Mouse (Mus musculus) gastrocnemius, postnatal 25 days (tissue): ENCODE data around the gene Fcgr2b. TPM values are rescaled to one million over a fixed set of nuclear protein-coding genes. Genes with fewer than 3 reads are reported as not detected.
"Not testable (repeated sequence)": the region's sequence is repeated elsewhere in the genome, so short reads cannot be mapped to it uniquely, and the experiment has no call there.

Experiments used
- DNase-seq: peaks from one replicate; pipeline ENCODE4 v3.0.0; 2022
- long read RNA-seq, 2 experiments: library from polyadenylated mRNA; stranded (forward); transcript quantifications; one replicate each; pipeline ENCODE4 v2.0.0; 2021
- total RNA-seq, 2 experiments: library from RNA; stranded (reverse); gene quantifications; 1 replicate in 1 of 2; 2 replicates in 1 of 2; pipeline ENCODE4 v1.2.3; 2021

Gene Fcgr2b
- 1 to 10 TPM; 1.9 to 2.8 TPM for total RNA-seq
- long read RNA-seq, experiment 1, partial matches to known transcripts, result 0 of 2 reads
- long read RNA-seq, experiment 1, other reads (novel, unspliced or antisense), result 0 of 2 reads
- long read RNA-seq, experiment 2, partial matches to known transcripts, result 0 of 1 reads
- long read RNA-seq, experiment 2, other reads (novel, unspliced or antisense), result 0 of 1 reads

GRCm38 (mm10) chr1:170976447-170976846 lies at the start of gene Fcgr2b:
Fcgr2b (minus strand) TSS chr1:170976547.
- no peak for DNase-seq

DNA sequence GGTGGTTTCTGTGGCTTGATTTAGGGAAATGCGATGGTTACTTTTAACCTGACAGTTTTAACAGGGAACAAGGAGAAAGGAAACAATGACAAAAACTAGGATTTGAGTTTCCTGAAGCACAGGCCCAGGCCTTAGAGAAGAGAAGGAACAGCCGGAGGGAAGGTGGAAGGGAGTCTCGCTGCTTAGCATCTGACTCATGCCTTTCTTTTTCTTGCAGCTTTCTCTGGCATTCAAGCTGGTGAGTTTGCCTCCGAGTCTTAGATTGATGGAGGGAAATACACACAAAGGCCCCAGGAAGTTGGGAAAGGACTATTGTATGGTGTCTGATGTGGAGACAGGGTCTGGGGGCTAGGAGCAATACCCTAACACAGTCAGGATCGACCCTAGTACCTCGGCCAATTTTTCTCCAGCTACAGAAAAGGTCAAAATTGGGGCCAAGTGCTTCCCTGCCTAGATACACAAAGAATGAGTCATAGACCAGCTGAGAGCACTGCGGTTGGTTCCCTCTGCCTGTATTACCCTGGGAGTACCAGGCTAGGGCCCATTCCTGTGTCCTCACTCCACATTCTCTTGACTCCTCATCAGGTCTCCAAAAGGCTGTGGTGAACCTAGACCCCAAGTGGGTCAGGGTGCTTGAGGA lies 43.1 kb upstream of the Fcgr2b start:
- DNase-seq, result no peak

DNA sequence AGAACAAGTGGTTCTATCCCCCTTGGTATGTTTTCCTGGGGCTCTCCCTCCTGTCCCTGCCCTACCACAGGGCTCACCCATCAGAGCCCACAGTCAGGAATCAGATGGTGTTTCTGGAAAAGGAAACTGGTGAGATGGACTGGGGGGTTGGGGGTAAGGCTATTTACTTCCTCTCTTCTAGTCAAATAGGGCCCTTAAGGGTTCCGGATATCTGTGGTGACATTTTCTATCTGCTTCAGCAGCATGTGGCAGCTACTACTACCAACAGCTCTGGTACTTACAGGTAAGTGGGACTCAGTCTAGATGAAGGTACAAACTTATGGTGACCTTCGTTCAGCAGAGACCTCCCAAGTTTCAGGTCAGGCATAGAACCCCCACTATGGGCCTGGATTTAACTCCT lies 42.4 kb upstream of the Fcgr2b start, which contains the start of gene Fcgr4:
TSS of gene Fcgr4 (plus strand) at position 184 of the 400 bp plus-strand sequence.
- DNase-seq, result no peak

- no peak for DNase-seq
These were observed 41.3 kb upstream of the Fcgr2b start for GRCm38 (mm10) chr1:171017468-171018158.

DNA sequence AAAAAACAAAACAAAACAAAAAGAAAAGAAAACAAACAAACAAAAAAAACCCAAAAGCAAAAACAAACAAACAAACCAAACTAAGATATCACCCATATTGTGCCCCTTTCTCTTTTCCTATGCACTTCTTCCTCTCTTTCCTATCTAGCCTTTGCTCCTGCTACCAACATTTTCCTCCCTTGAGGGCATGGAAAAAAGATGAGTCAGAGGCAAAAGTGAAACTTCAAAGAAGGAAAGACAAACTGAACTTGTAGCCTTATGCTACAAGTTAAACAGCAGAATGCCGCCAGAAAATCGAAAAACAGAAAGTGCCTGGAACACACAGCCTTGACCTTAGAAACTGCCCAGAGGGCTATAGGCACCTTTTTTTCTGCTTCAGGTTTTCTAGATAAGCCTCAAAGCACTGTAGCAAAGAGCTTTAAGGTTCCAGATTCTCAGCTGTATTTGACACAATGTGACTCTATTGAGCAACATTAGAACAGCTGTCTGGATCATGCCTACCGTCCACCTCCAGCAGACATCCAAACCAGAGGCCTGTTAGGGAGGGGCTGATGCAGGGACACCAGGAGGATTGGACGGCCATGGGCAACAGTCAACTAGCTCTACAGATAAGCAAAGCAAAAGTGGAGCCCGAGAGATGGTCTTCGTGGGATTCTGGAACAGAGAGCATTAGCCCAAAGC lies 40.5 kb upstream of the Fcgr2b start:
- DNase-seq, result no peak

DNA sequence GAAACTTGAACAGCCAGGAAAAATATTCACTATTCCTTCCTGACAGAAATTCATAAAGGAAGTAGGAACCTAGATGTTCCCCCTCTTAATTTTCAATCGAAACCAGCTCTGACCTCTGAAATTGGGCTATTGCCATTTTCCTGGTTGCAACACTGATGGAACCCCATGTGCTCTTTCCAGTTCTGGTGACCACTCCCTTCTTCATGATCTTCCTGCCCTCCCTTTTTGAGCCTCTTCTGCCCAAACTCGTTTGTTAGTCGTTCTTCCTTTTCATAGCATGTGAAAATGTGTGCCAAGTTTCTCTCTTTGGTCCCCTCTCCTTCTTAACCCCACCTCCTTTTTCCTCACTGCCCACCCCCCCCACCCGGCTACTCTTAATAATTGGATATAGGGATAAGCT lies 35.4 kb upstream of the Fcgr2b start:
- DNase-seq, result no peak

GRCm38 (mm10) chr1:171006905-171007304 lies 30.6 kb upstream of the Fcgr2b start:
- no peak for DNase-seq

GRCm38 (mm10) chr1:171006335-171006734 lies 30.0 kb upstream of the Fcgr2b start:
- DNase-seq, result no peak

GRCm38 (mm10) chr1:171005586-171005985 lies 29.2 kb upstream of the Fcgr2b start:
- no peak for DNase-seq

- DNase-seq, result no peak
These were observed 28.7 kb upstream of the Fcgr2b start for GRCm38 (mm10) chr1:171005081-171005480.

DNA sequence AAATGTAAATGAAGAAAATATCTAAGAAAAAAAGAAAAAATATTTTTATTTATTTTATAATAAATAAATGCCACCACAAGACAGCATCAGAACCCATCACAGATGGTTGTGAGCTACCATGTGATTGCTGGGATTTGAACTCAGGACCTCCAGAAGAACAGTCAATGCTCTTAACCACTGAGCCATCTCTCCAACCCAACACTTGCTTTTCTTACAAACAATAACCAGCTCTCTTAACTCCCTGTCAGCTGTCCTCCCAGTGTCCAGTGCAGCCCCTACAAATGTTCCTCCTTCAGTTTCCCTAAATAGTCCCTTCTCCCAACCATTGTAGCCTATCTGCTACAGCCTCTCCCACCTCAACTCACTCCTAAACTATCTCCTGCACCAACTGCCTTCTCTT lies 23.5 kb upstream of the Fcgr2b start:
- DNase-seq, result no peak

DNA sequence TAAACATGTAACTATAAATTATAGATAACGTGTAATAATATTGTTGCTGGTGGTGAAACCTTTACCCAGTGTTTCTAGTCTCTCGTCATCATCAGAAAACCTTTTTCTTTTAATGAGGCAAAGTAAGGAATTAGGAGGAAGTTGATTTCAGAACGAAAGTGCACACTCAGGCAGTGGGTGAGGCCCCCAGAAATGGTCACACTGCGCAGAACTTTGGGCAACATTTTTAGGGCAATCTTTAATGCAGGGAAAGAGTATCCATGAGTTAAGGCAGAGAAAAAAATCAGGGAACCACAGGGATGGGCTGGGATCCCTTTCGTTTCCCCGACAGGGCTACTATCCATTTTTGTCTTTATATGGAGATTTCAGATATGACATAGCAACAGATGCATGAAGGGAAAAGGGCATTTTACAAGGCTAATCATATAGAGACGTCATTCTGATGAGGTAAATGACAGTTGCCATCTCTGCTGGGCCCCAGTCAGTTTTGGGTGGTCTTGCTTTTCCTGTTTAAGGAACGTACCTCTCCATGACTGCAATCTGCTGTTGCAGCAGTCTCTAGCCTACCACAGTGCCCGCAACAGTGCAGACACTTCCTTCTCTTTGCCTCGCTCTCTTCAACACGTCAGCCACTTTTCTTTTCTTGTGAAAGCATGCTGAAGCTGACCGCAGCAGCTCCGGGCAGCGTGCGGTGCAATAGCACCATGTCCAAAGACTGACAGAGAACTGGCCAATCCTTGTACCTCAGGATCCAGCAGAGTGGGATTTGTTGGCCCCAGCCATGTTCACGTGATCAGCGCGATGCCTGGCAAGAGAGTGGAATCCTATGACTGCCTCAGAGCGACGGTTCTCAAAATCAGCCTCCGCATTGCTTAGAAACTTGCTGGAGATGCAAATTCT lies 21.7 kb upstream of the Fcgr2b start:
- peak; percentile 46 for DNase-seq

GRCm38 (mm10) chr1:170996753-170997152 lies 20.4 kb upstream of the Fcgr2b start:
- no peak for DNase-seq

DNA sequence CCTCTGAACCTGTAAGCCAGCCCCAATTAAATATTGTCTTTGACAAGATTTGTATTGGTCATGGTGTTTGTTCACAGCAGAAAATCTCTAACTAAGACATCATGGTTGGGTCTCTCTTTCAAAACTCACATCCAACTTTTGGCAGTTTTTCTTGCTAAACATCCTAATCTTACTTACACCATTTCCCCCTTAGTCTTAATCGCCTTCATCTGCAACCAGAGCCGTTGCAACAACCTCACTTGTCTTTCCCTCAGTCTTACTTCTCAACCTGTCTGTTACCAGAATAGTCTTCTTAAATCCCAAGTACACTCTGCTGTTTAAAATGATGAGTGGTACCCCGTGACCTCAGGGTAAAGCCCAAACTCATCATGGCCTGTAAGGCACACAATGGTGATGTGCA lies 19.7 kb upstream of the Fcgr2b start:
- no peak for DNase-seq

GRCm38 (mm10) chr1:170992550-170992949 lies 16.2 kb upstream of the Fcgr2b start:
- DNase-seq, result no peak

- DNase-seq, result no peak
These were observed 13.3 kb upstream of the Fcgr2b start for GRCm38 (mm10) chr1:170989656-170990055.

GRCm38 (mm10) chr1:170985861-170986260 lies 9.5 kb upstream of the Fcgr2b start:
- no peak for DNase-seq

DNA sequence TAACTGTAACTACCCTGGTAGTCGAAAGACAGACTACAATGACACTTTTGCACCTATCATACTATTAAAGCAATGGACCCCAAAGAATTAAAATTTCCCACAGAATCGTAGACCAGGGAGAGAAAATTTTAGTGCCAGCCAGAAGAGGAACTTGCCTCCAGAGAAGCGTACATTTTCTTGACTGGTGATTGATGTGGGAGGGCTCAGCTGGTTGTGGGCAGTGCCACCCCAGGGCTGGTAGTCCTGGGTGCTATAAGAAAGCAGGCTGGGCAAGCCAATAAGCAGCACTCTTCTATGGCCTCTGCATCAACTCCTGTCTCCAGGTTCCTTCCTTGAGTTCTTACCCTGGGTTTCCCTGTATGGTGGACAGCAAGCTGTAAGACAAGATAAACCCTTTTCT lies 8.7 kb upstream of the Fcgr2b start:
- no peak for DNase-seq

- DNase-seq, result no peak
These were observed 6.7 kb upstream of the Fcgr2b start for GRCm38 (mm10) chr1:170983066-170983465.

- DNase-seq, result no peak
These were observed 6.0 kb upstream of the Fcgr2b start for GRCm38 (mm10) chr1:170982301-170982700.

DNA sequence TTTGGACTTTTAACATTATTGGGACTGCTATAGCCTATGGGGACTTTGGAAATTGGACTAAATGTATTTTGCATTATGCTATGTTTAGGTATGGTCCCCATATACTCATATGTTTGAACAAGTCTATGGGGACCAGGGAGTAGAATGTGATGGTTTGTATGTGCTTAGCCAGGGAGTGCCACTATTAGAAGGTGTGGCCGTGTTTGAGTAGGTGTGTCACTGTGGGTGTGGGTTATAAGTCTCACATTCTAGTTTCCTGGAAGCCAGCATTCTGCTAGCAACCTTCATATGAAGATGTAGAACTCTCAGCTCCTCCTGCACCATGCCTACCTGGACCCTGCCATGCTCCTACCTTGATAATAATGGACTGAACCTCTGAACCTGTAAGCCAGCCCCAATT lies 5.3 kb upstream of the Fcgr2b start:
- DNase-seq, result not testable (repeated sequence)

DNA sequence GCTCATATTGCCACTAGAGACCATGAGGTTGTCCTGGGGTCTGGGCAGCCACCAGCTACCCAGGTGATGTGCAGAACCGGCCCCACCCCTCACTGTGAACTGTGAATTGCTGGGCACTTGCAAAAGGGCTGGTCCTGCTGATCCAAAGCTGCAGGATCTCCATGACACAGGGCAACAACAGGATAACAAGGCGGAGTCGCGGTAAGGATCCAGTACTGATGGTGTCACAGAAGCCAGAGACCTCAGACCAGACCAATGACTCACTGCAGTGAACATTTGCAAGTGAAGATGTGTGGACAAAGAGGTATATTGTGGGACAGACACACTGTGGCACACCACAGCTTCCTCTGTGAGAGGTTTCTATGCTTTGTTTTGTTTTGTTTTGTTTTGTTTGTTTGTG lies 2.3 kb upstream of the Fcgr2b start:
- DNase-seq, result no peak
